Mouse (Mus musculus) forebrain, embryonic 13.5 days (tissue): ENCODE measurements around the gene Fnip2. TPM values are rescaled to one million over a fixed set of nuclear protein-coding genes. Genes with fewer than 3 reads are reported as not detected.
"Not testable (repeated sequence)": the region's sequence is repeated elsewhere in the genome, so short reads cannot be mapped to it uniquely, and the experiment has no call there.

Source experiments
- ATAC-seq: fragments of 200-750 bp; cut with Nextera tagmentation; 2 replicates; pipeline ENCODE4 v1.8.0; 2017
- H3K27ac ChIP-seq: fragments of 300-500 bp; sonication (generic); 2 replicates; pipeline ENCODE4 v1.5.1; 2015; ENCODE audit warnings: inconsistent platforms, mild to moderate bottlenecking, moderate library complexity
- H3K27me3 ChIP-seq: fragments of 300-500 bp; sonication (generic); 2 replicates; pipeline ENCODE4 v1.6.1; 2015; ENCODE audit warnings: mild to moderate bottlenecking, inconsistent platforms
- H3K36me3 ChIP-seq: fragments of 300-500 bp; sonication (generic); 2 replicates; pipeline ENCODE4 v1.6.1; 2015; ENCODE audit warnings: mild to moderate bottlenecking, inconsistent platforms; ENCODE audit not compliant: poor library complexity, severe bottlenecking
- H3K4me1 ChIP-seq: fragments of 300-500 bp; sonication (generic); 2 replicates; pipeline ENCODE4 v1.6.1; 2015; ENCODE audit warnings: inconsistent platforms
- H3K4me2 ChIP-seq: fragments of 300-500 bp; sonication (generic); 2 replicates; pipeline ENCODE4 v1.6.1; 2015; ENCODE audit warnings: inconsistent platforms, mild to moderate bottlenecking, moderate library complexity
- H3K4me3 ChIP-seq: fragments of 300-500 bp; sonication (generic); 2 replicates; pipeline ENCODE4 v1.5.1; 2015; ENCODE audit warnings: mild to moderate bottlenecking, inconsistent platforms
- H3K9ac ChIP-seq: fragments of 300-500 bp; sonication (generic); 2 replicates; pipeline ENCODE4 v1.6.1; 2015; ENCODE audit warnings: mild to moderate bottlenecking, inconsistent platforms
- H3K9me3 ChIP-seq: fragments of 300-500 bp; sonication (generic); replicated peaks from 2 replicates; pipeline ENCODE4 v1.6.1; 2016; ENCODE audit warnings: inconsistent platforms
- WGBS: fragments of 180-500 bp; shearing (Covaris S2); methylation state at CpG from one replicate; pipeline ENCODE4 v1.1.7; 2015; 5-methylcytosine and 5-hydroxymethylcytosine counted together
- polyA plus RNA-seq: library from polyadenylated mRNA; unstranded; fragments of >200 nt; fragmentation: Nextera tagmentation; extraction: Ambion mirVana; gene quantifications from 2 replicates; pipeline ENCODE4 v1.2.1, GENCODE M21; 2015

The Fnip2 gene
- polyA plus RNA-seq, 1 experiment from 2014 or later = 3.4 TPM

GRCm38 (mm10) chr3:79576468-79576816 is 8.8 kb upstream of the Fnip2 start:
- H3K9me3 ChIP-seq = no peaks in the 10 kb centered on the region
- H3K4me2 ChIP-seq = peak overlapping the region; percentile 30
- 0 out of 2 replicates have a peak overlapping the region, but pooled peaks have one; percentile 10 for H3K9ac ChIP-seq
- no peak overlapping the region for H3K4me3 ChIP-seq
- H3K4me1 ChIP-seq = peaks cover 16% of the 10 kb centered on the region
- H3K36me3 ChIP-seq = no peaks in the 10 kb centered on the region
- H3K27ac ChIP-seq = peak overlapping the region; percentile 69; the same call in 1 of the 2 replicates
- no peak for ATAC-seq
- WGBS = 31% methylated on average over 3 of the region's 3 CpGs
- no peaks in the 10 kb centered on the region for H3K27me3 ChIP-seq

DNA sequence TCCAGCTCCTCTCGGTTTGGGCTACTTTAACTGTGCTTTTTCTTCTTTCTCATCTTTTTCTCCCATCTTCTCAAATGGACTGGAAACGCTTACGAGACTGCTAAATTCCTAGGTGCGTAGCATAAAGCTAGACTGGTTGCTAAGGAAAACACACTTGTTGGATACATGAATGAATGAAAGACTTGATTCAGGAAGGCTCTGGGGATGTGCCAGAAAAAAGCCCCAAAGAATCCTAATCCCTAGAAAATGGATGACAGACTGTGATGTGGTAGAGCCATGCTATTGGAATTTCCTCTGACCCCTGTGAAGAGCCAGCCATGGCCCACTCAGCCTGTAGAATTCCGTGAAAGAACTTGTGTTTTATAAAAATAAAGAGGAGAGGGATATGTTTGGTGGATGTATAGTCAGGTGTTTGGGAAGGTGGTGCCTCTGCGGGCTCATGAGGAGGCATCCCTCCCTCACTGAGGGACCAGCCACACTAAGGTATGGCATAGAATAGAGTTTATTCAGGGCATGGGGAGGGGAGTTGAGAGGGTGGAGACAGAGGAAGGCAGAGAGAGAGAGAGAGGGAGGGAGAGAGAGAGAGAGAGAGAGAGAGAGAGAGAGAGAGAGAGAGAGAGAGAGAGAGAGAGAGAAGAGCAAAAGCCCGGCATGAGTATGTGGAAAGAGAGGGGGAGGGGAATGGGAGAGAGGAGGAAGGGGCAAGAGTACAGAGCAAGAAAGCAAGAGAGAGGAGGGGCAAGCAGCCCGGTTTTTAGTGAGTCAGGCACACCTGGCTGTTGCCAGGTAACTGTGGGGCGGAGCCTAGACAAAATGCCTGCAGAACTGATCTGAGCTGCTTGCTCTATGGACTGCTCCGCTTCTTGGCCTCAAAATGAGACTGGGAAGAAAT is 8.2 kb upstream of the Fnip2 start:
- peak overlapping the region; percentile 30 for H3K4me2 ChIP-seq
- no peak overlapping the region for H3K4me3 ChIP-seq
- H3K9ac ChIP-seq = no peak overlapping the region
- 16% methylated on average over 10 of the region's 10 CpGs for WGBS
- no peaks in the 10 kb centered on the region for H3K36me3 ChIP-seq
- peak overlapping the region; percentile 69 for H3K27ac ChIP-seq
- H3K27me3 ChIP-seq = no peaks in the 10 kb centered on the region
- ATAC-seq = peak; percentile 81
- peaks cover 16% of the 10 kb centered on the region for H3K4me1 ChIP-seq
- no peaks in the 10 kb centered on the region for H3K9me3 ChIP-seq

GRCm38 (mm10) chr3:79574336-79574735 is 6.7 kb upstream of the Fnip2 start:
- peaks cover 16% of the 10 kb centered on the region for H3K4me1 ChIP-seq
- H3K27me3 ChIP-seq = no peaks in the 10 kb centered on the region
- no peak overlapping the region for H3K4me3 ChIP-seq
- H3K9ac ChIP-seq = no peak overlapping the region
- no peaks in the 10 kb centered on the region for H3K9me3 ChIP-seq
- no peak overlapping the region for H3K4me2 ChIP-seq
- H3K27ac ChIP-seq = no peak overlapping the region
- no peaks in the 10 kb centered on the region for H3K36me3 ChIP-seq
- WGBS = 89% methylated on average over 3 of the region's 3 CpGs
- no peak for ATAC-seq

GRCm38 (mm10) chr3:79573376-79573775 is 5.8 kb upstream of the Fnip2 start:
- H3K9ac ChIP-seq, H3K36me3 ChIP-seq, H3K4me3 ChIP-seq, ATAC-seq, H3K27ac ChIP-seq, H3K27me3 ChIP-seq, H3K9me3 ChIP-seq, H3K4me2 ChIP-seq: not testable (repeated sequence)
- 92% methylated on average over 5 of the region's 5 CpGs for WGBS
- peaks cover 21% of the 10 kb centered on the region for H3K4me1 ChIP-seq

DNA sequence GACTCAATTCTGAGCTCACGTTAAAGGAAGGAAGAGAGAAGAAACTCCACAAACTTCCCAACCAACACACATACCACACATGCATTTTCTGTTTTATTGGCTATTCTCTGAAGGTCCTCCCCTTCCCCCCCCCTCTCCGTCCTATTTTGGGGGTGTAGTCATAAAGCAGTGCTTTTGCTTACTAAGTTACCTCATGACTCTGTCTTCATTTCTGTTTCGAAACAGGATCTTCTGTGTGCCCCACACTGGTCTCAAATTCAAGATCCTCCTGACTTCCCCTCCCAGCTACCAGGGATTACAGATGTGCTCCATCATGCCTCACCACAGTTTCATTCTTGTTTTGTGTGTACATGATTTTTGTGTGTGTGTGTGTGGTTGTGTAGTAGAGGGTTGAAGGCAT is 4.8 kb upstream of the Fnip2 start:
- Histone ChIP-seq H3K36me3 (no peaks in the 10 kb centered on the region), H3K4me2 (no peak overlapping the region), H3K9ac (no peak overlapping the region), H3K27ac (no peak overlapping the region), H3K27me3 (no peaks in the 10 kb centered on the region), H3K4me3 (no peak overlapping the region), H3K4me1 (peaks cover 22% of the 10 kb centered on the region), H3K9me3 (no peaks in the 10 kb centered on the region)
- no peak for ATAC-seq
- WGBS = 78% methylated on average over 3 of the region's 3 CpGs

DNA sequence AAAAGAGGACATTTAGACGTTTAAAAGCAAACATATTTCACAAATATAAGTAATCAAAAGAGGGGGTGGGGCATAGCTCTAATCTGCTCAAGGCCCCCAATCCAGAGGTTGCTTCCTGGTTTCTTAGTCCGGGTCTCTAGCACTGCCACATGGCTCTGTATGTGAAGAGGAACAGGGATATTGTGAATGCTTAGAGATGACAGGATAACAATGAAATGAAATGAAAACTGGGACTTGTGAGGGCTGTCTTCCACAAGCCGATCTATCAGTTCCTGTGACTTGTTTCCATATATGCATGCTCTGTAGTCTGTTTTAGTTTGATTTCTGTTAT is 1.7 kb upstream of the Fnip2 start:
- peaks cover 21% of the 10 kb centered on the region for H3K4me1 ChIP-seq
- no peak overlapping the region for H3K9ac ChIP-seq
- no peaks in the 10 kb centered on the region for H3K36me3 ChIP-seq
- 89% methylated on average over 3 of the region's 3 CpGs for WGBS
- H3K27ac ChIP-seq = no peak overlapping the region
- H3K4me2 ChIP-seq = no peak overlapping the region
- no peak overlapping the region for H3K4me3 ChIP-seq
- H3K9me3 ChIP-seq = no peaks in the 10 kb centered on the region
- no peaks in the 10 kb centered on the region for H3K27me3 ChIP-seq
- ATAC-seq = no peak

- no peak overlapping the region for H3K9ac ChIP-seq
- no peaks in the 10 kb centered on the region for H3K9me3 ChIP-seq
- no peak for ATAC-seq
- H3K4me1 ChIP-seq = peaks cover 21% of the 10 kb centered on the region
- peak overlapping the region; percentile 84 for H3K4me3 ChIP-seq
- H3K36me3 ChIP-seq = no peaks in the 10 kb centered on the region
- 80% methylated on average over 16 of the region's 16 CpGs for WGBS
- H3K27me3 ChIP-seq = no peaks in the 10 kb centered on the region
- H3K27ac ChIP-seq = no peak overlapping the region; the same call in 1 of the 2 replicates
- H3K4me2 ChIP-seq = peak overlapping the region; percentile 93
Observed at GRCm38 (mm10) chr3:79568629-79569350, 1.2 kb upstream of the Fnip2 start.

GRCm38 (mm10) chr3:79566716-79567691 is 592 bp downstream of the Fnip2 start:
- Histone ChIP-seq H3K27ac (peak overlapping the region; percentile 69), H3K27me3 (no peaks in the 10 kb centered on the region), H3K36me3 (no peaks in the 10 kb centered on the region), H3K4me3 (peak overlapping the region; percentile 84), H3K9me3 (no peaks in the 10 kb centered on the region), H3K9ac (peak overlapping the region; percentile 91), H3K4me1 (peaks cover 26% of the 10 kb centered on the region), H3K4me2 (peak overlapping the region; percentile 93)
- 2% methylated on average over 60 of the region's 60 CpGs for WGBS
- no peak; the same call in 1 of the 2 replicates for ATAC-seq

DNA sequence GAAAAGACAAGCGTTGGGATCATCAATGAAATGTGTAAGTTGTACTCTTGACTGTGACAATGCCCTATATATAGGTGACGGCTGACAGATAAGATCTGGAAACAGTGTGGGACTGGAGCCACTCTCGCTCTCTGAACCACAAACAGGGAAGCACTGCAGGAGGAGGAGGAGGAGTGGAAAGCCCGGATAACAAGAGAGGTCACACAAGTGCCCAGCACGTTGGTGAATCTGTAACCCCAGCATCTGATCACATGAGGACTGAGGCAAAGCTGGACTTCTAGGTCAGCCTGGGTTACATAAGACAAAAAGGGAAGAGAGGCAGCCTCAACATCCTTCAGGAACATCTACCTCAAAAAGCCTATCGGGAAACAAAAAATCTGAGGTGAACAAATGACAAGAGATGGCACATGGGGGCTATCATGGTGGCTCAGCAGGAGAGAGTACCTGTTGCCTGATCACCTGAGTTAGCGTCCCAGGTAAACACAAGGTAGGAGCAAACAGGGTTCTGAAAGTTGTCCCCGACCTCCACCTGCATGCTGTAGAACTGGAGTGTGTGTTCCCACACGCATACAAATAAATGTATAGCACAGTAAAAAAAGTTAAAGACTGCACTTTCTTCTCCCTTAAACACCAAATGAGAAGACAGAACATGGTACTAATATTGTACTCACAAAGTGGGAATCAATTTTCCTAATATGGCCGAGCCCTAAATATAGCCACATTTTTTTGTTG is 2.6 kb downstream of the Fnip2 start:
- no peak for ATAC-seq
- H3K4me2 ChIP-seq = no peak overlapping the region
- no peak overlapping the region for H3K4me3 ChIP-seq
- peaks cover 28% of the 10 kb centered on the region for H3K4me1 ChIP-seq
- no peak overlapping the region for H3K9ac ChIP-seq
- 86% methylated on average over 10 of the region's 10 CpGs for WGBS
- H3K27me3 ChIP-seq = no peaks in the 10 kb centered on the region
- no peak overlapping the region for H3K27ac ChIP-seq
- H3K9me3 ChIP-seq = no peaks in the 10 kb centered on the region
- H3K36me3 ChIP-seq = no peaks in the 10 kb centered on the region

DNA sequence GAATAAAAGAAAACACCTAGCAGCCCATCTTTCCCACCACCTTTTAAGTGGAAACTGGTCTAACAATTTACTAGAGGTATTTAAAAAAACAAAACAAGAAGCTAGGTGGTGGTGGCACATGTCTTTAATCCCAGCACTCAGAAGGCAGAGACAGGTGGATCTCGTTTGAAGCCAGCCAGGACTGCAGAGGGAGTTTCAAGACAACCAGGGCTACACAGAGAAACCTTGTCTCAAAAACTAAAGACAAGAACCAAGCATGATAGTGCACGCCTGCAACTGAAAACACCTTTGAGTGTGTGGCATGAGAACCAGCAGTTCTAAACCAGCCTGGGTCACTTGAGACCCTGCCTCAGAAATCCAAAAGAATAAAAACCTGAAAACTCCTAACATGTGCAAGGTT is 4.1 kb downstream of the Fnip2 start:
- Histone ChIP-seq H3K27me3 (no peaks in the 10 kb centered on the region), H3K9ac (no peak overlapping the region), H3K4me1 (peaks cover 30% of the 10 kb centered on the region), H3K4me2 (no peak overlapping the region), H3K36me3 (no peaks in the 10 kb centered on the region), H3K27ac (no peak overlapping the region), H3K9me3 (no peaks in the 10 kb centered on the region), H3K4me3 (no peak overlapping the region)
- 73% methylated on average over 2 of the region's 2 CpGs for WGBS
- no peak for ATAC-seq
